Mouse (Mus musculus) gastrocnemius, postnatal 25 days (tissue): ENCODE measurements around the gene Cylc1. TPM values are rescaled to one million over a fixed set of nuclear protein-coding genes. Genes with fewer than 3 reads are reported as not detected.

ENCODE experiments used
- DNase-seq: peaks from one replicate; pipeline ENCODE4 v3.0.0; 2022
- long read RNA-seq, 2 experiments: library from polyadenylated mRNA; stranded (forward); transcript quantifications; one replicate each; pipeline ENCODE4 v2.0.0; 2021
- total RNA-seq, 2 experiments: library from RNA; stranded (reverse); gene quantifications; 1 replicate in 1 of 2; 2 replicates in 1 of 2; pipeline ENCODE4 v1.2.3; 2021

Cylc1 gene
- total RNA-seq, result not detected
- long read RNA-seq, experiment 1, result 0 reads
- long read RNA-seq, experiment 2, result 0 reads

- no peak for DNase-seq
Observed at GRCm38 (mm10) chrX:111110118-111110517, at the start of gene Cylc1. Cylc1 (plus strand) TSS chrX:111110418.

- DNase-seq, result no peak
Observed at GRCm38 (mm10) chrX:111078680-111079079, 31.5 kb upstream of the Cylc1 start.

GRCm38 (mm10) chrX:111168040-111168439, 57.8 kb downstream of the Cylc1 start, which contains the start of gene Gm10112:
Gm10112 (plus strand) TSS chrX:111168340.
- DNase-seq, result no peak

Other genes with a start within 250 kb of the Cylc1 start
- gene Gm10112, start 57.9 kb downstream of the Cylc1 start, total RNA-seq, result not detected